Mouse (Mus musculus) thymus, adult 2 months (tissue): Measurements from ENCODE around the gene Pigv. TPM values are rescaled to one million over a fixed set of nuclear protein-coding genes. Genes with fewer than 3 reads are reported as not detected.
A peak's percentile ranks its signal among the peaks of the same experiment; 100 is the strongest.

Experiments used
- DNase-seq: peaks from one replicate; pipeline ENCODE4 v3.0.0; 2021
- H3K27ac ChIP-seq: fragments of 200-500 bp; 2 replicates; pipeline ENCODE4 v1.5.1; 2012; ENCODE audit warnings: low read length, control low read depth; ENCODE audit not compliant: control insufficient read depth, insufficient read depth
- H3K27me3 ChIP-seq: fragments of 200-500 bp; 2 replicates; pipeline ENCODE4 v1.6.1; 2012; ENCODE audit warnings: mild to moderate bottlenecking, low read length, moderate library complexity, mixed read lengths; ENCODE audit not compliant: control insufficient read depth, insufficient read depth
- H3K36me3 ChIP-seq: fragments of 200-500 bp; 2 replicates; pipeline ENCODE4 v1.6.1; 2012; ENCODE audit warnings: mild to moderate bottlenecking, low read length, moderate library complexity; ENCODE audit not compliant: control insufficient read depth, insufficient read depth
- H3K4me1 ChIP-seq: fragments of 200-500 bp; replicated peaks from 2 replicates; pipeline ENCODE4 v1.6.1; 2012; ENCODE audit warnings: low read length; ENCODE audit not compliant: control insufficient read depth, insufficient read depth
- H3K4me3 ChIP-seq: fragments of 200-500 bp; 2 replicates; pipeline ENCODE4 v1.5.1; 2012; ENCODE audit warnings: mild to moderate bottlenecking, low read length, control low read depth, moderate library complexity; ENCODE audit not compliant: control insufficient read depth, insufficient read depth
- CTCF ChIP-seq: fragments of 200-500 bp; IDR thresholded peaks from 2 replicates; pipeline ENCODE4 v1.5.1; 2012; ENCODE audit warnings: mild to moderate bottlenecking, control low read depth, low read length, moderate library complexity, borderline replicate concordance; ENCODE audit not compliant: control insufficient read depth, poor library complexity, insufficient read depth; ENCODE audit errors: extremely low read depth
- POLR2A ChIP-seq: fragments of 200-500 bp; IDR thresholded peaks from 2 replicates; pipeline ENCODE4 v1.6.1; 2012; ENCODE audit warnings: mild to moderate bottlenecking, low read length, control low read depth, moderate library complexity; ENCODE audit not compliant: control insufficient read depth, poor library complexity, insufficient read depth; ENCODE audit errors: extremely low read depth
- WGBS: fragments of 180-500 bp; shearing (Covaris S2); methylation state at CpG from one replicate; pipeline ENCODE4 v1.1.7; 2018; 5-methylcytosine and 5-hydroxymethylcytosine counted together
- polyA plus RNA-seq: library from polyadenylated mRNA; depleted of rRNA; stranded (reverse); fragments of >200 nt; gene quantifications from 2 replicates; pipeline ENCODE4 v1.2.3, GENCODE M21; 2012

Pigv gene
- polyA plus RNA-seq, 1 experiment = 24.8 TPM

- WGBS = 75% methylated on average over 11 of the region's 11 CpGs
- no peak overlapping the region for H3K27ac ChIP-seq
- no peak for TF ChIP-seq POLR2A
- TF ChIP-seq CTCF = no peak
- peaks cover 16% of the 10 kb centered on the region for H3K4me1 ChIP-seq
- no peaks in the 10 kb centered on the region for H3K27me3 ChIP-seq
- no peak for DNase-seq
- peaks cover 3% of the 10 kb centered on the region; the same call in 1 of the 2 replicates for H3K36me3 ChIP-seq
- H3K4me3 ChIP-seq = no peak overlapping the region
Measured at GRCm38 (mm10) chr4:133665118-133665517, 7.3 kb downstream of the Pigv start.

GRCm38 (mm10) chr4:133662945-133663344 lies 9.5 kb downstream of the Pigv start:
- H3K4me3 ChIP-seq = no peak overlapping the region
- H3K27ac ChIP-seq = no peak overlapping the region
- TF ChIP-seq CTCF (no peak), POLR2A (no peak)
- 90% methylated on average over 8 of the region's 8 CpGs for WGBS
- H3K4me1 ChIP-seq = peaks cover 33% of the 10 kb centered on the region
- peaks cover 3% of the 10 kb centered on the region; the same call in 1 of the 2 replicates for H3K36me3 ChIP-seq
- DNase-seq = no peak
- H3K27me3 ChIP-seq = no peaks in the 10 kb centered on the region

- Histone ChIP-seq H3K4me1 (peaks cover 33% of the 10 kb centered on the region), H3K27me3 (no peaks in the 10 kb centered on the region), H3K36me3 (peaks cover 3% of the 10 kb centered on the region; the same call in 1 of the 2 replicates), H3K27ac (no peak overlapping the region), H3K4me3 (no peak overlapping the region)
- DNase-seq = no peak
- 97% methylated on average over 8 of the region's 8 CpGs for WGBS
- TF ChIP-seq CTCF (no peak), POLR2A (no peak)
Measured at GRCm38 (mm10) chr4:133662421-133662820, 10.0 kb downstream of the Pigv start.

- H3K27ac ChIP-seq = peak overlapping the region; percentile 40
- 45% methylated on average over 10 of the region's 10 CpGs for WGBS
- no peaks in the 10 kb centered on the region for H3K27me3 ChIP-seq
- H3K36me3 ChIP-seq = peaks cover 3% of the 10 kb centered on the region; the same call in 1 of the 2 replicates
- DNase-seq = no peak
- TF ChIP-seq POLR2A = no peak
- TF ChIP-seq CTCF = no peak
- H3K4me3 ChIP-seq = no peak overlapping the region
- peaks cover 24% of the 10 kb centered on the region for H3K4me1 ChIP-seq
Measured at GRCm38 (mm10) chr4:133660193-133661155, 12.0 kb downstream of the Pigv start.

- no peak for DNase-seq
- 20% methylated on average over 15 of the region's 15 CpGs for WGBS
Measured at GRCm38 (mm10) chr4:133659497-133660192, 12.8 kb downstream of the Pigv start.

GRCm38 (mm10) chr4:133658729-133659128 lies 13.7 kb downstream of the Pigv start:
- no peak for DNase-seq
- H3K27ac ChIP-seq = no peak overlapping the region
- WGBS = 32% methylated on average over 2 of the region's 2 CpGs
- H3K27me3 ChIP-seq = no peaks in the 10 kb centered on the region
- peaks cover 24% of the 10 kb centered on the region for H3K4me1 ChIP-seq
- H3K36me3 ChIP-seq = peaks cover 3% of the 10 kb centered on the region; the same call in 1 of the 2 replicates
- TF ChIP-seq POLR2A (no peak), CTCF (no peak)
- no peak overlapping the region for H3K4me3 ChIP-seq

More at GRCm38 (mm10) chr4:133659497-133660192, 12.8 kb downstream of the Pigv start:
- Histone ChIP-seq H3K4me3 (no peak overlapping the region), H3K27me3 (no peaks in the 10 kb centered on the region), H3K36me3 (peaks cover 3% of the 10 kb centered on the region; the same call in 1 of the 2 replicates), H3K4me1 (peaks cover 24% of the 10 kb centered on the region), H3K27ac (peak overlapping the region; percentile 40)
- TF ChIP-seq CTCF (no peak), POLR2A (no peak)
